Comparison of ENCODE assay signal across 24 mouse cellular contexts in the genomic region with DNA sequence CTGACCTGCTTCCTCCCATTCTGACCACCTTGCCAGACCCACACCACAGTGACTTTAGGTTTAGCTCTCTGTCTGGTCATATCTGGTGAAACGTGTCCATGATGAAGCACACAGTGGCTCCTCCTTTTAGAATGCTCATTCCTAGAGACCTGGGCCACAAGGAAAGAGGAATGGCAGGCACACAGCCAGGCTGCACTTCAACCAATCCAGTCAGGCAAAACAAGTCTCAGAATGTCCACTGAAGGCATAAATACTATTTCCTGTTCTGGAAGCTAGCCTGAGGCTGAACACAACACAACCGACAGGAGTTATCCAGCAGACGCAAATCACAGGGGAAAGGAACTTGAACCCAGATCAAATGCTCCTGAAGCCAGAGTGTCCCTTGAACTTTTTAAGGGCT.
A peak's percentile ranks its signal among the peaks of the same experiment; 100 is the strongest.
DNase-seq lines count a peak whose midpoint lies in the region; ATAC-seq and TF ChIP-seq lines count a peak whose summit lies in the region.
"Had no signal": no experiment of that assay in that cellular context is flagged by ENCODE, and none has a peak within 500 bp of the region (broad histone marks: within the 10 kb centered on the region; RNA-seq: fewer than 3 reads in every experiment).

No protein-coding gene starts in this region.

- H3K9me3 ChIP-seq in forebrain, embryonic 10.5 days: no peaks in the 10 kb centered on the region
- H3K9me3 ChIP-seq in forebrain, embryonic 15.5 days: no peaks in the 10 kb centered on the region
- H3K9me3 ChIP-seq in kidney, postnatal 0 days (replicated peaks; ENCODE audit: low read length): no peaks in the 10 kb centered on the region
- H3K9me3 ChIP-seq in limb, embryonic 12.5 days: no peaks in the 10 kb centered on the region
- H3K9me3 ChIP-seq: embryonic facial prominence, embryonic 12.5 days; forebrain, embryonic 12.5 days; G1E; heart, embryonic 15.5 days; hindbrain, embryonic 10.5 days had no signal

- TF ChIP-seq CTCF in kidney, postnatal 0 days (IDR thresholded peaks at IDR 0.05; ENCODE audit: low read depth): no peak

- WGBS in forebrain, embryonic 10.5 days: 70% methylated on average over 3 of the region's 3 CpGs
- WGBS in forebrain, embryonic 15.5 days: 85% methylated on average over 3 of the region's 3 CpGs
- 36% methylated on average over 3 of the region's 3 CpGs for WGBS in kidney, postnatal 0 days
- 43% methylated on average over 3 of the region's 3 CpGs for WGBS in limb, embryonic 12.5 days

- H3K27ac ChIP-seq in forebrain, embryonic 10.5 days: peak overlapping the region; percentile 44; the same call in 1 of the 2 replicates
- no peak overlapping the region for H3K27ac ChIP-seq in forebrain, embryonic 15.5 days (replicated peaks)
- no peak overlapping the region for H3K27ac ChIP-seq in kidney, postnatal 0 days
- peak overlapping the region; percentile 50; the same call in 1 of the 2 replicates for H3K27ac ChIP-seq in limb, embryonic 12.5 days
- H3K27ac ChIP-seq: embryonic facial prominence, embryonic 12.5 days; forebrain, embryonic 12.5 days; heart, embryonic 15.5 days; hindbrain, embryonic 10.5 days; hindbrain, embryonic 14.5 days had no signal

- H3K27me3 ChIP-seq in forebrain, embryonic 10.5 days (ENCODE audit: poor library complexity, severe bottlenecking): no peaks in the 10 kb centered on the region; the same call in 1 of the 2 replicates
- no peaks in the 10 kb centered on the region for H3K27me3 ChIP-seq in forebrain, embryonic 15.5 days
- no peaks in the 10 kb centered on the region for H3K27me3 ChIP-seq in kidney, postnatal 0 days (ENCODE audit: insufficient read depth, low read length)
- no peaks in the 10 kb centered on the region for H3K27me3 ChIP-seq in limb, embryonic 12.5 days
- H3K27me3 ChIP-seq: embryonic facial prominence, embryonic 12.5 days; heart, embryonic 15.5 days had no signal

- no peak overlapping the region for H3K9ac ChIP-seq in forebrain, embryonic 15.5 days (replicated peaks)
- H3K9ac ChIP-seq in kidney, postnatal 0 days (ENCODE audit: low read depth, low read length): no peak overlapping the region
- H3K9ac ChIP-seq in limb, embryonic 12.5 days (replicated peaks): no peak overlapping the region
- H3K9ac ChIP-seq: embryonic facial prominence, embryonic 12.5 days; forebrain, embryonic 12.5 days; forebrain, postnatal 0 days; heart, embryonic 15.5 days; hindbrain, embryonic 14.5 days had no signal

- H3K4me3 ChIP-seq in forebrain, embryonic 10.5 days: no peak overlapping the region
- no peak overlapping the region for H3K4me3 ChIP-seq in forebrain, embryonic 15.5 days
- no peak overlapping the region for H3K4me3 ChIP-seq in kidney, postnatal 0 days (replicated peaks; ENCODE audit: low read depth, low read length)
- H3K4me3 ChIP-seq in limb, embryonic 12.5 days (replicated peaks): no peak overlapping the region
- H3K4me3 ChIP-seq: embryonic facial prominence, embryonic 12.5 days; forebrain, embryonic 12.5 days; heart, embryonic 15.5 days; hindbrain, embryonic 10.5 days had no signal

- ATAC-seq in forebrain, embryonic 15.5 days (replicated peaks): no peak
- ATAC-seq in kidney, postnatal 0 days (replicated peaks; ENCODE audit: low FRiP score, low read depth): no peak
- ATAC-seq in limb, embryonic 12.5 days (ENCODE audit: insufficient number of reproducible peaks, insufficient read depth, low FRiP score, low TSS enrichment, low read depth): no peak
- ATAC-seq: CD4-positive, CD25-positive, alpha-beta regulatory T cell, adult 4 months; forebrain, postnatal 0 days had no signal

- H3K4me2 ChIP-seq in forebrain, embryonic 15.5 days (replicated peaks): no peak overlapping the region
- no peak overlapping the region for H3K4me2 ChIP-seq in kidney, postnatal 0 days (ENCODE audit: low read length)
- H3K4me2 ChIP-seq in limb, embryonic 12.5 days: no peak overlapping the region
- H3K4me2 ChIP-seq: embryonic facial prominence, embryonic 12.5 days; forebrain, embryonic 12.5 days; heart, embryonic 11.5 days; heart, embryonic 15.5 days; hindbrain, embryonic 14.5 days had no signal

- no peak for DNase-seq in forebrain, embryonic 10.5 days (ENCODE audit: extremely low spot score, low spot score)
- DNase-seq in kidney, postnatal 0 days (ENCODE audit: low spot score): peak; percentile 57
- no peak for DNase-seq in kidney, adult 18-20 months
- DNase-seq in kidney, postnatal 25 days: peak; percentile 39 to 52
- DNase-seq in frontal cortex, postnatal 10 days (ENCODE audit: low spot score in 2 of 2): no peak
- DNase-seq: adrenal gland, postnatal 10 days; B cell, adult 2 months; cerebellum, adult 11 months; cerebellum, adult 8-10 months; cerebellum, postnatal 14 days; embryo, embryonic 11 days; forebrain, postnatal 0 days; heart, adult 18-20 months; heart, postnatal 14 days had no signal

- no peaks in the 10 kb centered on the region for H3K36me3 ChIP-seq in forebrain, embryonic 10.5 days (replicated peaks)
- no peaks in the 10 kb centered on the region for H3K36me3 ChIP-seq in forebrain, embryonic 15.5 days
- H3K36me3 ChIP-seq in kidney, postnatal 0 days (ENCODE audit: insufficient read depth, low read length): no peaks in the 10 kb centered on the region
- H3K36me3 ChIP-seq in limb, embryonic 12.5 days: no peaks in the 10 kb centered on the region
- H3K36me3 ChIP-seq: embryonic facial prominence, embryonic 12.5 days; forebrain, embryonic 12.5 days; G1E; heart, embryonic 15.5 days; hindbrain, embryonic 10.5 days had no signal

- peaks cover 25% of the 10 kb centered on the region for H3K4me1 ChIP-seq in forebrain, embryonic 10.5 days
- no peaks in the 10 kb centered on the region for H3K4me1 ChIP-seq in forebrain, embryonic 15.5 days
- H3K4me1 ChIP-seq in kidney, postnatal 0 days (replicated peaks; ENCODE audit: insufficient read depth, low read length): no peaks in the 10 kb centered on the region
- H3K4me1 ChIP-seq in limb, embryonic 12.5 days (replicated peaks): peaks cover 56% of the 10 kb centered on the region

Comparison
In these comparisons a context has a peak if more than half of its experiments do, and no peak if none do; other contexts are left out.
1. DNase-seq: peak in kidney, postnatal 0 days (single experiment) and kidney, postnatal 25 days (2 of 2); none in forebrain, embryonic 10.5 days (single experiment), kidney, adult 18-20 months (single experiment) and frontal cortex, postnatal 10 days (0 of 2).
2. H3K27ac ChIP-seq: peak in forebrain, embryonic 10.5 days (single experiment) and limb, embryonic 12.5 days (single experiment); none in forebrain, embryonic 15.5 days (single experiment) and kidney, postnatal 0 days (single experiment).